Mouse (Mus musculus) limb, embryonic 14.5 days (tissue): Measurements from ENCODE around the gene Tenm2. TPM values are rescaled to one million over a fixed set of nuclear protein-coding genes. Genes with fewer than 3 reads are reported as not detected.

Experiments used
- ATAC-seq: fragments of 200-750 bp; cut with Nextera tagmentation; 2 replicates; pipeline ENCODE4 v1.8.0; 2017; ENCODE audit warnings: low read depth, moderate number of reproducible peaks, moderate TSS enrichment; ENCODE audit not compliant: low FRiP score
- DNase-seq: peaks from one replicate; pipeline ENCODE4 v3.0.0-alpha.2; 2015; ENCODE audit warnings: low spot score
- H3K27ac ChIP-seq: fragments of 300-500 bp; sonication (generic); replicated peaks from 2 replicates; pipeline ENCODE4 v1.5.1; 2014; ENCODE audit warnings: low read depth, mild to moderate bottlenecking, low read length, moderate library complexity, mixed read lengths
- H3K27me3 ChIP-seq: fragments of 300-500 bp; sonication (generic); 2 replicates; pipeline ENCODE4 v1.6.1; 2014; ENCODE audit warnings: low read length, mixed read lengths; ENCODE audit not compliant: control insufficient read depth, insufficient read depth
- H3K36me3 ChIP-seq: fragments of 300-500 bp; sonication (generic); 2 replicates; pipeline ENCODE4 v1.6.1; 2014; ENCODE audit warnings: mild to moderate bottlenecking, low read length, moderate library complexity, mixed read lengths; ENCODE audit not compliant: control insufficient read depth, insufficient read depth
- H3K4me1 ChIP-seq: fragments of 300-500 bp; sonication (generic); 2 replicates; pipeline ENCODE4 v1.6.1; 2014; ENCODE audit warnings: antibody characterized with exemption, low read length, mixed read lengths; ENCODE audit not compliant: control insufficient read depth, insufficient read depth
- H3K4me2 ChIP-seq: fragments of 300-500 bp; sonication (generic); replicated peaks from 2 replicates; pipeline ENCODE4 v1.6.1; 2014; ENCODE audit warnings: low read depth, mild to moderate bottlenecking, low read length, moderate library complexity; ENCODE audit not compliant: severe bottlenecking
- H3K4me3 ChIP-seq: fragments of 300-500 bp; sonication (generic); replicated peaks from 2 replicates; pipeline ENCODE4 v1.5.1; 2014; ENCODE audit warnings: low read length
- H3K9ac ChIP-seq: fragments of 300-500 bp; sonication (generic); 2 replicates; pipeline ENCODE4 v1.6.1; 2014; ENCODE audit warnings: mild to moderate bottlenecking, low read depth, low read length, moderate library complexity; ENCODE audit not compliant: severe bottlenecking
- H3K9me3 ChIP-seq: fragments of 300-500 bp; sonication (generic); 2 replicates; pipeline ENCODE4 v1.6.1; 2016; ENCODE audit warnings: low read length; ENCODE audit not compliant: control insufficient read depth
- POLR2A ChIP-seq: fragments of 200-500 bp; IDR thresholded peaks from 2 replicates; pipeline ENCODE4 v1.8.0; 2012; ENCODE audit warnings: inconsistent platforms, mild to moderate bottlenecking, moderate library complexity, borderline replicate concordance; ENCODE audit not compliant: insufficient read depth, insufficient read length; ENCODE audit errors: extremely low read depth
- WGBS: fragments of 180-500 bp; shearing (Covaris S2); extraction: QIAGEN DNeasy Blood & Tissue Kit; methylation state at CpG from one replicate; pipeline ENCODE4 v1.1.7; 2014; 5-methylcytosine and 5-hydroxymethylcytosine counted together
- polyA plus RNA-seq, 2 experiments: library from polyadenylated mRNA; depleted of rRNA in 1 of 2; stranded (reverse) in 1 of 2; unstranded in 1 of 2; fragments of >200 nt; fragmentation: Nextera tagmentation in 1 of 2; extraction: Ambion mirVana in 1 of 2; gene quantifications; 2 replicates each; pipeline versions ENCODE4 v1.2.1 to v1.2.3; 2012 to 2014

Gene Tenm2
- polyA plus RNA-seq, 2 experiments = 3.7 to 5.6 TPM

DNA sequence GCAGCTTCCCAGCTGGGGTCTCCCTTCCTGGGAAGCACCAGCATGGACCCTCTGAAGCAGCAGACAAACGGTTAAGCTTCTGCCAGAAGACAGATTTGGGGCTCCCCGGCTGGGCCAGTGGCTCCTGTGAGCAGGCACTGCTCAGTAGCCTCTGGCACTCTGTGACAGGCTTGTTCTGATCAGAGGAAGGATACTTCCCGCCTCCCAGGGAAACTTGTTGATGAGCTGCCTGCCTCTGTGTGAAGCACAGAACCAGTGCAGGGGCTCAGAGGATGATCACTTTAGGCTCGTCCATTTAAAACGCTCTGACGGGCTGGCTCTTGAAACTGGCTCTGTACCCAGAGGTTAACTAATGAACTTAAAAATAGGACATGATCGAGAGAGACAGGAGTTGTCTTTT, 723.3 kb downstream of the Tenm2 start:
- H3K9me3 ChIP-seq = no peaks in the 10 kb centered on the region
- TF ChIP-seq POLR2A = no peak
- H3K4me1 ChIP-seq = no peaks in the 10 kb centered on the region
- no peaks in the 10 kb centered on the region for H3K36me3 ChIP-seq
- H3K27me3 ChIP-seq = no peaks in the 10 kb centered on the region
- WGBS = 41% methylated on average over 7 of the region's 7 CpGs
- no peak overlapping the region for H3K4me2 ChIP-seq
- DNase-seq (no peak), ATAC-seq (no peak)
- no peak overlapping the region for H3K27ac ChIP-seq
- H3K9ac ChIP-seq = no peak overlapping the region
- H3K4me3 ChIP-seq = no peak overlapping the region

DNA sequence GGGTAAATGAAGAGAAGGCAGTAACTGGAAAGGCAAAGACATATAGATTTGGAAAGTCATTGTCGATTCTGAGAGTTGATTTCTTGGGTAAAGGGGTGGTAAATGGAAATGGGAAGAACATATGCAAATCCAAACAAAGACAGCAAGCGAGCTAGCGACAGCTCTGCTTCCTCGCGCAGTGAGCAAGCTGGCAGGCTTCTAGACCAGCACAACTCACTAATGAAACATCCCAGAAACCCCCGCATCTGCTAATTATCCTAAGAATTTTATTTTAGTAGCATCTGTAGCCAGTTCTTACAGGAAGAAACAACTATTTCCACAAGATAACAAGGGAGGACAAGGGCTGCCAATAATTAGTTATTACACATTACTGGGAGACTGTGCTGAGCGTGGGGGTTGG, 727.5 kb downstream of the Tenm2 start:
- no peak for ATAC-seq
- 64% methylated on average over 7 of the region's 7 CpGs for WGBS
- TF ChIP-seq POLR2A = no peak

DNA sequence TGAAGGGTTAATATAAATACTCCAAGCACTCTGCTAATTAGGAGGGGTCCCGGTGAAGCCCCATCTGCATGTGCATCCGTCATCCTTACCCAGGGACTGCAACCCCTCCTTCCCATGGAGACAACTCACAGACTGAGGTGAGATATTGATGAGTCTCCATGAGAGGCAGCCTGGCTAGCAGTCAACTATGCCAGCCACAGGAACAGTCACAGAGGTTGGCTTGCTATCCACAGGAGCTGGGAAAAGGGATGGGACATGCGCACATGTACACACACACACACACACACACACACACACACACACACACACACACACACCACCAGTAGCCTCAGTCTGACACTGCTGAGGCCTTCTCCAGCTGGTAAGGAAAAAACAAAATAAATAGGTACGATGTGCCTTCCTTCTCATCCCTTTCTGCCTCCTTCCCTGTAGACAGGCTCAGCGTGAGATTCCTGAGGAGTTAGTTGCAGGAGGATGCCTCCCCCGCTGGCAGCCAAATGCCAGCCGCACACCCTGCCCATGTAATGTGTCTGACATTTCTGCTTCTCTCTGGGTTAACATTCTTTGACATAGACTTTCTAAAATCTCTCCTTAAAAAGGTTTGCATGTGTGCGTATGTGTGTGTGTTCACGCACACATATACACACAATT, 740.7 kb downstream of the Tenm2 start:
- H3K27me3 ChIP-seq = no peaks in the 10 kb centered on the region
- H3K4me2 ChIP-seq = no peak overlapping the region
- H3K4me3 ChIP-seq = no peak overlapping the region
- TF ChIP-seq POLR2A = no peak
- ATAC-seq (no peak), DNase-seq (no peak)
- no peak overlapping the region for H3K27ac ChIP-seq
- no peaks in the 10 kb centered on the region for H3K9me3 ChIP-seq
- 0 out of 2 replicates have a peak, but pooled peaks cover 2% of the 10 kb centered on the region for H3K4me1 ChIP-seq
- no peak overlapping the region for H3K9ac ChIP-seq
- H3K36me3 ChIP-seq = no peaks in the 10 kb centered on the region
- 68% methylated on average over 9 of the region's 9 CpGs for WGBS

More for the DNA sequence above, 727.5 kb downstream of the Tenm2 start:
- no peak for DNase-seq
- H3K4me3 ChIP-seq = no peak overlapping the region
- no peak overlapping the region for H3K9ac ChIP-seq
- no peak overlapping the region for H3K27ac ChIP-seq
- no peaks in the 10 kb centered on the region for H3K36me3 ChIP-seq
- no peaks in the 10 kb centered on the region for H3K9me3 ChIP-seq
- no peak overlapping the region for H3K4me2 ChIP-seq
- H3K4me1 ChIP-seq = no peaks in the 10 kb centered on the region
- no peaks in the 10 kb centered on the region for H3K27me3 ChIP-seq

DNA sequence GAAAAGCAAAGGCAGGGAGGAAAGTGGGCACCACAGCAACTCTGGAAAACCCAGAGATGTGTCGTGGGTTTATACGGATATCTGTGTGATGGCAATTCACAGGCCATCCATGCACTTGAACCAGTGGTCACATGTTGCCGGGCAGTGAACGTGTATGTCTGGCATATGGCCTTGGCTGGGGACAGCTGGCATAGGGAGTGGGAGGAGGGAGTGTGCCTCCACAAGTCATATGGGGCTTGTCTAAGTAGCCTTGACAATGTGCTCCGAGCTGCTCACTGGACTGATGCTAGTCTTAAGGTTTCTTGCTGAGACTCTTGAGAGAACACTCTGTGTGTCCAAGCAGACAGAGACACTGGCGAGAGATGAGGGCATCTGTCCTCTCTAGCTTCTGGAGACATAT, 743.5 kb downstream of the Tenm2 start:
- Histone ChIP-seq H3K9me3 (no peaks in the 10 kb centered on the region), H3K36me3 (no peaks in the 10 kb centered on the region), H3K4me2 (no peak overlapping the region), H3K27me3 (no peaks in the 10 kb centered on the region), H3K4me3 (no peak overlapping the region), H3K27ac (no peak overlapping the region), H3K4me1 (0 out of 2 replicates have a peak, but pooled peaks cover 2% of the 10 kb centered on the region), H3K9ac (no peak overlapping the region)
- no peak for TF ChIP-seq POLR2A
- ATAC-seq (no peak), DNase-seq (no peak)
- 90% methylated on average over 6 of the region's 6 CpGs for WGBS

GRCm38 (mm10) chr11:36490085-36490484, 745.7 kb downstream of the Tenm2 start:
- no peaks in the 10 kb centered on the region for H3K9me3 ChIP-seq
- no peaks in the 10 kb centered on the region for H3K27me3 ChIP-seq
- ATAC-seq = no peak
- no peak for TF ChIP-seq POLR2A
- 58% methylated on average over 7 of the region's 7 CpGs for WGBS
- 0 out of 2 replicates have a peak, but pooled peaks cover 2% of the 10 kb centered on the region for H3K4me1 ChIP-seq
- H3K4me3 ChIP-seq = no peak overlapping the region
- H3K9ac ChIP-seq = no peak overlapping the region
- H3K36me3 ChIP-seq = no peaks in the 10 kb centered on the region
- H3K27ac ChIP-seq = no peak overlapping the region
- no peak overlapping the region for H3K4me2 ChIP-seq
- no peak for DNase-seq
